Mouse (Mus musculus) embryonic stem cell, embryonic (primary cell): Measurements from ENCODE around the gene Gskip.

Experiments used
- CTCF ChIA-PET, 4 experiments: fragments of 300-600 bp in 2 of 4; fragments of 350-600 bp in 2 of 4; sonication (Branson Sonifier 250); formaldehyde crosslinking; loops; one replicate each; lab custom pipeline; 2022; ENCODE audit warnings: inconsistent platforms in 2 of 4; lab: Charles Lee
- POLR2A ChIA-PET, 4 experiments: fragments of 300-600 bp in 2 of 4; fragments of 350-600 bp in 2 of 4; sonication (Branson Sonifier 250); formaldehyde crosslinking; loops; one replicate each; lab custom pipeline; 2022; ENCODE audit warnings: antibody characterized with exemption in 4 of 4, inconsistent platforms in 1 of 4; lab: Charles Lee

The Gskip gene

GRCm38 (mm10) chr12:105683933-105684901 lies at the start of gene Gskip:
Gene Gskip (plus strand): TSS chr12:105684829.
- CTCF ChIA-PET, result interaction anchor here in 2 of 4 experiments (0.8 to 1.0 kb wide), 3 partner anchors 16 to 186 kb away, joined by 3 to 5 read pairs (median 3); no protein-coding TSS in a partner anchor

GRCm38 (mm10) chr12:105636551-105636950 lies 48.1 kb upstream of the Gskip start:
- ChIA-PET CTCF (interaction anchor here in 3 of 4 experiments (0.5 to 2.4 kb wide), 14 partner anchors 11 to 240 kb away, joined by 3 to 15 read pairs (median 4); no protein-coding TSS in a partner anchor), POLR2A (interaction anchor here in 3 of 4 experiments (0.6 to 1.8 kb wide), 14 partner anchors 9 to 179 kb away, joined by 3 to 6 read pairs (median 3); no protein-coding TSS in a partner anchor)

More at GRCm38 (mm10) chr12:105683933-105684901, at the start of gene Gskip:
- POLR2A ChIA-PET, result interaction anchor here in 3 of 4 experiments (0.7 to 3.5 kb wide), 17 partner anchors 9 to 248 kb away, joined by 3 to 12 read pairs (median 3); partner anchors contain the start of gene Ak7 (in 1 of the 3)

- POLR2A ChIA-PET, result interaction anchor here in 1 of 4 experiments (0.6 to 1.8 kb wide), 8 partner anchors 10 to 641 kb away, joined by 3 to 6 read pairs (median 3); no protein-coding TSS in a partner anchor
- CTCF ChIA-PET, result interaction anchor here in 3 of 4 experiments (0.6 to 2.4 kb wide), 10 partner anchors 12 to 313 kb away, joined by 3 to 15 read pairs (median 4); no protein-coding TSS in a partner anchor
Measured at GRCm38 (mm10) chr12:105637554-105637953, 47.1 kb upstream of the Gskip start.

- ChIA-PET CTCF (no interaction called here), POLR2A (interaction anchor here in 1 of 4 experiments (0.6 to 1.3 kb wide), 3 partner anchors 18 to 56 kb away, joined by 3 read pairs; no protein-coding TSS in a partner anchor)
Measured at GRCm38 (mm10) chr12:105642770-105643321, 41.8 kb upstream of the Gskip start.

GRCm38 (mm10) chr12:105655850-105656249 lies 28.8 kb upstream of the Gskip start:
- ChIA-PET POLR2A (interaction anchor here in 2 of 4 experiments (1.4 to 1.9 kb wide), 3 partner anchors 11 to 40 kb away, joined by 3 to 6 read pairs (median 4); no protein-coding TSS in a partner anchor), CTCF (no interaction called here)

- ChIA-PET POLR2A (interaction anchor here in 1 of 4 experiments (1.2 kb wide), 2 partner anchors 17 to 20 kb away, joined by 3 read pairs; no protein-coding TSS in a partner anchor), CTCF (no interaction called here)
Measured at GRCm38 (mm10) chr12:105676274-105676673, 8.4 kb upstream of the Gskip start.

GRCm38 (mm10) chr12:105678211-105678610 lies 6.4 kb upstream of the Gskip start:
- CTCF ChIA-PET, result no interaction called here
- POLR2A ChIA-PET, result interaction anchor here in 2 of 4 experiments (0.6 to 1.2 kb wide), 3 partner anchors 40 to 98 kb away, joined by 3 to 6 read pairs (median 3); no protein-coding TSS in a partner anchor

GRCm38 (mm10) chr12:105678762-105679161 lies 5.9 kb upstream of the Gskip start:
- CTCF ChIA-PET, result no interaction called here

GRCm38 (mm10) chr12:105685001-105685691 lies 517 bp downstream of the Gskip start, which contains the start of gene Atg2b:
Gene Atg2b (minus strand): TSS chr12:105685211.
- CTCF ChIA-PET, result interaction anchor here in 1 of 4 experiments (0.9 to 1.0 kb wide), 2 partner anchors 17 to 187 kb away, joined by 3 read pairs; no protein-coding TSS in a partner anchor
- POLR2A ChIA-PET, result interaction anchor here in 2 of 4 experiments (1.0 to 3.5 kb wide), 8 partner anchors 10 to 43 kb away, joined by 3 to 12 read pairs (median 3); partner anchors contain the start of gene Ak7 (in 1 of the 2)

More at GRCm38 (mm10) chr12:105678762-105679161, 5.9 kb upstream of the Gskip start:
- POLR2A ChIA-PET, result interaction anchor here in 2 of 4 experiments (0.6 to 1.2 kb wide), 3 partner anchors 40 to 99 kb away, joined by 3 to 6 read pairs (median 3); no protein-coding TSS in a partner anchor

GRCm38 (mm10) chr12:105686791-105687190 lies 2.2 kb downstream of the Gskip start:
- POLR2A ChIA-PET, result interaction anchor here in 2 of 4 experiments (0.9 to 1.7 kb wide), 5 partner anchors 9 to 107 kb away, joined by 3 to 8 read pairs (median 3); no protein-coding TSS in a partner anchor

GRCm38 (mm10) chr12:105687416-105687815 lies 2.8 kb downstream of the Gskip start:
- POLR2A ChIA-PET, result interaction anchor here in 2 of 4 experiments (0.9 to 1.7 kb wide), 5 partner anchors 8 to 107 kb away, joined by 3 to 8 read pairs (median 3); no protein-coding TSS in a partner anchor
- CTCF ChIA-PET, result no interaction called here

More at GRCm38 (mm10) chr12:105686791-105687190, 2.2 kb downstream of the Gskip start:
- CTCF ChIA-PET, result no interaction called here

- POLR2A ChIA-PET, result interaction anchor here in 3 of 4 experiments (0.6 to 0.8 kb wide), 3 partner anchors 8 to 108 kb away, joined by 3 to 6 read pairs (median 4); no protein-coding TSS in a partner anchor
Measured at GRCm38 (mm10) chr12:105688546-105688945, 3.9 kb downstream of the Gskip start.

GRCm38 (mm10) chr12:105689435-105689834 lies 4.8 kb downstream of the Gskip start:
- POLR2A ChIA-PET, result interaction anchor here in 1 of 4 experiments (0.8 kb wide), 2 partner anchors 8 to 46 kb away, joined by 3 read pairs; no protein-coding TSS in a partner anchor
- CTCF ChIA-PET, result interaction anchor here in 3 of 4 experiments (0.5 to 0.8 kb wide), 4 partner anchors 37 to 536 kb away, joined by 3 to 9 read pairs (median 3); no protein-coding TSS in a partner anchor

More at GRCm38 (mm10) chr12:105688546-105688945, 3.9 kb downstream of the Gskip start:
- CTCF ChIA-PET, result interaction anchor here in 2 of 4 experiments (0.6 to 0.8 kb wide), 3 partner anchors 38 to 96 kb away, joined by 3 to 8 read pairs (median 3); no protein-coding TSS in a partner anchor

- CTCF ChIA-PET, result interaction anchor here in 1 of 4 experiments (1.4 kb wide), 1 partner anchor 27 kb away, joined by 4 read pairs; no protein-coding TSS in a partner anchor
- POLR2A ChIA-PET, result interaction anchor here in 2 of 4 experiments (0.7 to 2.6 kb wide), 4 partner anchors 10 to 145 kb away, joined by 3 to 9 read pairs (median 4); partner anchors contain the start of gene Ak7 (in 1 of the 2)
Measured at GRCm38 (mm10) chr12:105694021-105694420, 9.4 kb downstream of the Gskip start.

GRCm38 (mm10) chr12:105695848-105696247 lies 11.2 kb downstream of the Gskip start:
- ChIA-PET CTCF (interaction anchor here in 1 of 4 experiments (0.7 kb wide), 1 partner anchor 305 kb away, joined by 3 read pairs; no protein-coding TSS in a partner anchor), POLR2A (interaction anchor here in 3 of 4 experiments (0.6 to 1.8 kb wide), 11 partner anchors 8 to 66 kb away, joined by 3 to 9 read pairs (median 3); partner anchors contain the start of genes Ak7 (in 2 of the 3), Atg2b (in 1 of the 3) and Gskip (in 1 of the 3))
